Mouse (Mus musculus): ENCODE measurements around the gene Foxp1.

Gene Foxp1

GRCm38 (mm10) chr6:99364545-99364944 lies 158.0 kb downstream of the Foxp1 start:
- no peak for DNase-seq (ENCODE audit: low read depth in 1 of 2, low spot score in 2 of 2)

- no peak for DNase-seq (ENCODE audit: low read depth in 1 of 2, low spot score in 2 of 2)
Observed at GRCm38 (mm10) chr6:99360581-99360980, 161.9 kb downstream of the Foxp1 start.

GRCm38 (mm10) chr6:99359765-99360499 lies 162.6 kb downstream of the Foxp1 start:
- no peak for DNase-seq (ENCODE audit: low read depth in 1 of 2, low spot score in 2 of 2)

GRCm38 (mm10) chr6:99359036-99359698 lies 163.4 kb downstream of the Foxp1 start:
- DNase-seq (ENCODE audit: low read depth in 1 of 2, low spot score in 2 of 2), result no peak

GRCm38 (mm10) chr6:99357931-99358330 lies 164.6 kb downstream of the Foxp1 start:
- no peak for DNase-seq (ENCODE audit: low read depth in 1 of 2, low spot score in 2 of 2)

GRCm38 (mm10) chr6:99354338-99354737 lies 168.2 kb downstream of the Foxp1 start:
- DNase-seq (ENCODE audit: low read depth in 1 of 2, low spot score in 2 of 2), result no peak

- no peak for DNase-seq (ENCODE audit: low read depth in 1 of 2, low spot score in 2 of 2)
Observed at GRCm38 (mm10) chr6:99353441-99353840, 169.1 kb downstream of the Foxp1 start.

- no peak for DNase-seq (ENCODE audit: low read depth in 1 of 2, low spot score in 2 of 2)
Observed at GRCm38 (mm10) chr6:99350566-99350965, 172.0 kb downstream of the Foxp1 start.

- no peak for DNase-seq (ENCODE audit: low read depth in 1 of 2, low spot score in 2 of 2)
Observed at GRCm38 (mm10) chr6:99350156-99350555, 172.4 kb downstream of the Foxp1 start.

GRCm38 (mm10) chr6:99347836-99348235 lies 174.7 kb downstream of the Foxp1 start:
- DNase-seq (ENCODE audit: low read depth in 1 of 2, low spot score in 2 of 2), result no peak

GRCm38 (mm10) chr6:99344966-99345365 lies 177.6 kb downstream of the Foxp1 start:
- no peak for DNase-seq (ENCODE audit: low read depth in 1 of 2, low spot score in 2 of 2)

GRCm38 (mm10) chr6:99344357-99344756 lies 178.2 kb downstream of the Foxp1 start:
- DNase-seq (ENCODE audit: low read depth in 1 of 2, low spot score in 2 of 2), result no peak

- no peak for DNase-seq (ENCODE audit: low read depth in 1 of 2, low spot score in 2 of 2)
Observed at GRCm38 (mm10) chr6:99343815-99344214, 178.7 kb downstream of the Foxp1 start.

- no peak for DNase-seq (ENCODE audit: low read depth in 1 of 2, low spot score in 2 of 2)
Observed at GRCm38 (mm10) chr6:99342416-99342815, 180.1 kb downstream of the Foxp1 start.

- no peak for DNase-seq (ENCODE audit: low read depth in 1 of 2, low spot score in 2 of 2)
Observed at GRCm38 (mm10) chr6:99340902-99341301, 181.6 kb downstream of the Foxp1 start.

GRCm38 (mm10) chr6:99339986-99340721 lies 182.4 kb downstream of the Foxp1 start:
- DNase-seq (ENCODE audit: low read depth in 1 of 2, low spot score in 2 of 2), result no peak

GRCm38 (mm10) chr6:99339343-99339620 lies 183.2 kb downstream of the Foxp1 start:
- no peak for DNase-seq (ENCODE audit: low read depth in 1 of 2, low spot score in 2 of 2)

- DNase-seq (ENCODE audit: low read depth in 1 of 2, low spot score in 2 of 2), result no peak
Observed at GRCm38 (mm10) chr6:99338593-99339342, 183.8 kb downstream of the Foxp1 start.

- DNase-seq (ENCODE audit: low read depth in 1 of 2, low spot score in 2 of 2), result no peak
Observed at GRCm38 (mm10) chr6:99338174-99338573, 184.3 kb downstream of the Foxp1 start.

GRCm38 (mm10) chr6:99337575-99337974 lies 184.9 kb downstream of the Foxp1 start:
- no peak for DNase-seq (ENCODE audit: low read depth in 1 of 2, low spot score in 2 of 2)

- DNase-seq (ENCODE audit: low read depth in 1 of 2, low spot score in 2 of 2), result no peak
Observed at GRCm38 (mm10) chr6:99336191-99336590, 186.3 kb downstream of the Foxp1 start.

Measured in monocyte, adult 2 months (primary cell).